Mouse (Mus musculus) forebrain, embryonic 11.5 days (tissue): Measurements from ENCODE around the gene Gm10188. TPM values are rescaled to one million over a fixed set of nuclear protein-coding genes. Genes with fewer than 3 reads are reported as not detected.

Source experiments
- ATAC-seq: fragments of 200-750 bp; cut with Nextera tagmentation; replicated peaks from 2 replicates; pipeline ENCODE4 v1.8.0; 2017; ENCODE audit warnings: moderate TSS enrichment; ENCODE audit not compliant: low FRiP score
- DNase-seq: peaks from one replicate; pipeline ENCODE4 v3.0.0-alpha.2; 2017; ENCODE audit warnings: low spot score
- H3K27ac ChIP-seq: fragments of 300-500 bp; sonication (generic); 2 replicates; pipeline ENCODE4 v1.5.1; 2014; ENCODE audit warnings: low read depth, low read length
- H3K27me3 ChIP-seq: fragments of 300-500 bp; sonication (generic); 2 replicates; pipeline ENCODE4 v1.6.1; 2014; ENCODE audit warnings: mild to moderate bottlenecking, low read length, mixed read lengths; ENCODE audit not compliant: control insufficient read depth, insufficient read depth
- H3K36me3 ChIP-seq: fragments of 300-500 bp; sonication (generic); 2 replicates; pipeline ENCODE4 v1.6.1; 2014; ENCODE audit warnings: mild to moderate bottlenecking, low read length, moderate library complexity, mixed read lengths; ENCODE audit not compliant: control insufficient read depth, insufficient read depth
- H3K4me1 ChIP-seq: fragments of 300-500 bp; sonication (generic); replicated peaks from 2 replicates; pipeline ENCODE4 v1.6.1; 2014; ENCODE audit warnings: low read length, mixed read lengths; ENCODE audit not compliant: control insufficient read depth, insufficient read depth
- H3K4me2 ChIP-seq: fragments of 300-500 bp; sonication (generic); 2 replicates; pipeline ENCODE4 v1.6.1; 2014; ENCODE audit warnings: low read depth, mild to moderate bottlenecking, low read length, moderate library complexity, mixed read lengths; ENCODE audit not compliant: severe bottlenecking
- H3K4me3 ChIP-seq: fragments of 300-500 bp; sonication (generic); 2 replicates; pipeline ENCODE4 v1.5.1; 2014; ENCODE audit warnings: low read depth, low read length
- H3K9ac ChIP-seq: fragments of 300-500 bp; sonication (generic); 2 replicates; pipeline ENCODE4 v1.6.1; 2014; ENCODE audit warnings: low read length
- H3K9me3 ChIP-seq: fragments of 300-500 bp; sonication (generic); 2 replicates; pipeline ENCODE4 v1.6.1; 2016; ENCODE audit warnings: low read length, mixed read lengths; ENCODE audit not compliant: control insufficient read depth
- WGBS: fragments of 180-500 bp; shearing (Covaris S2); extraction: QIAGEN DNeasy Blood & Tissue Kit; methylation state at CpG from one replicate; pipeline ENCODE4 v1.1.7; 2014; 5-methylcytosine and 5-hydroxymethylcytosine counted together
- polyA plus RNA-seq: library from polyadenylated mRNA; unstranded; fragments of >200 nt; fragmentation: Nextera tagmentation; extraction: Ambion mirVana; gene quantifications from 2 replicates; pipeline ENCODE4 v1.2.1, GENCODE M21; 2014

The Gm10188 gene
- not detected in 2 replicates for polyA plus RNA-seq

- no peaks in the 10 kb centered on the region for H3K27me3 ChIP-seq
- DNase-seq (no peak), ATAC-seq (no peak)
- 82% methylated on average over 3 of the region's 3 CpGs for WGBS
- H3K27ac ChIP-seq: no peak within 1 kb of the TSS
- no peak within 1 kb of the TSS for H3K4me3 ChIP-seq
- no peak within 1 kb of the TSS for H3K9ac ChIP-seq
- no peaks in the 10 kb centered on the region for H3K36me3 ChIP-seq
- H3K4me1 ChIP-seq: no peaks in the 10 kb centered on the region; the same call in 1 of the 2 replicates
- H3K9me3 ChIP-seq: no peaks in the 10 kb centered on the region
- no peak within 1 kb of the TSS for H3K4me2 ChIP-seq
Measured at GRCm38 (mm10) chr1:132229667-132230066, at the start of gene Gm10188. Gene Gm10188, minus strand, starts transcription at chr1:132229767.

GRCm38 (mm10) chr1:132277124-132277523, 47.6 kb upstream of the Gm10188 start:
- Histone ChIP-seq H3K36me3 (no peaks in the 10 kb centered on the region), H3K4me1 (peaks cover 9% of the 10 kb centered on the region; the same call in 1 of the 2 replicates), H3K4me2 (no peak overlapping the region), H3K9ac (no peak overlapping the region), H3K9me3 (no peaks in the 10 kb centered on the region), H3K4me3 (no peak overlapping the region), H3K27me3 (no peaks in the 10 kb centered on the region), H3K27ac (no peak overlapping the region)
- no peak for ATAC-seq
- DNase-seq: no peak
- WGBS: 75% methylated on average over 6 of the region's 6 CpGs

DNA sequence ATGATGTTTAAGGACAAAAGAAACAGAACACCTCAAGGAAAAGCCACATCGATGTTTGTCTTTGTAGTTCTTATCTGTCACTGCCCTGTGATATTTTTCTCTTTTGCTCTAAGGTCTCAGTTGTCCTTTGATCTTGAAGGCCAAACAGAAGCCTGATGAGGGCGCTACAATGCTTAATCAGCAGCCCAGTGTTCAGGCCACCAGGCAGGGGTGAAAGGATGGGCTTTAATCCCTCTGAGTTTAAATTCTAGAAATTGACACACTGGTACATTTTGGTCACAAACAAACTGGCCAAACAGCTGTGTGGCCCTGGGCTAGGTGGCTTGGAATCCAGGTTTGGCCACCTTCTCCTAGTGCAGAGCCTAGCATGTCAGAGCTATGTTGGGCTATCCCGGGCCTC, 47.1 kb upstream of the Gm10188 start:
- H3K4me1 ChIP-seq: peaks cover 5% of the 10 kb centered on the region; the same call in 1 of the 2 replicates
- no peaks in the 10 kb centered on the region for H3K36me3 ChIP-seq
- 79% methylated on average over 3 of the region's 3 CpGs for WGBS
- no peak for DNase-seq
- H3K27ac ChIP-seq: no peak overlapping the region
- no peak overlapping the region for H3K4me2 ChIP-seq
- H3K9me3 ChIP-seq: no peaks in the 10 kb centered on the region
- ATAC-seq: no peak
- H3K9ac ChIP-seq: no peak overlapping the region
- no peak overlapping the region for H3K4me3 ChIP-seq
- H3K27me3 ChIP-seq: no peaks in the 10 kb centered on the region

DNA sequence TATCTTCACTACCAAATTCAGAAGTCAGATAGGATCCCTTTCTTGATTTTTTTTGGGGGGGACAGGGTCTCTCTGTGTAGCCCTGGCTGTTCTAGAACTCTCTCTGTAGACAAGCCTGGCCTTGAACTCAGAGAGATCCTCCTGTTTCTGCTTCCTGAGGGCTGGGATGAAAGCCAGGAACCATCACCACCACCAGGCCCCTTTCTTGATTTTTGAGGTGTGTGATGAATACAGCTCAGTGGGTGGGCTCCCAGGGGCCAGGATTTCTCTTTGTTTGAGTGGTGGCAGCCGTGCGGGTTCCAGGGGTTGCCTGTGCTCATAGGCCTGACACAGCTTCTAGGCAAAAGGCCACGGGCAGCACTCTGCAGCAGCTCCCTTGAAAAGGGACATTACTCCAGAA, 41.7 kb upstream of the Gm10188 start:
- Histone ChIP-seq H3K9ac (no peak overlapping the region), H3K4me3 (no peak overlapping the region), H3K36me3 (no peaks in the 10 kb centered on the region), H3K9me3 (no peaks in the 10 kb centered on the region), H3K4me1 (no peaks in the 10 kb centered on the region), H3K27me3 (no peaks in the 10 kb centered on the region), H3K4me2 (no peak overlapping the region), H3K27ac (no peak overlapping the region)
- 74% methylated on average over 3 of the region's 3 CpGs for WGBS
- no peak for DNase-seq
- ATAC-seq: no peak

DNA sequence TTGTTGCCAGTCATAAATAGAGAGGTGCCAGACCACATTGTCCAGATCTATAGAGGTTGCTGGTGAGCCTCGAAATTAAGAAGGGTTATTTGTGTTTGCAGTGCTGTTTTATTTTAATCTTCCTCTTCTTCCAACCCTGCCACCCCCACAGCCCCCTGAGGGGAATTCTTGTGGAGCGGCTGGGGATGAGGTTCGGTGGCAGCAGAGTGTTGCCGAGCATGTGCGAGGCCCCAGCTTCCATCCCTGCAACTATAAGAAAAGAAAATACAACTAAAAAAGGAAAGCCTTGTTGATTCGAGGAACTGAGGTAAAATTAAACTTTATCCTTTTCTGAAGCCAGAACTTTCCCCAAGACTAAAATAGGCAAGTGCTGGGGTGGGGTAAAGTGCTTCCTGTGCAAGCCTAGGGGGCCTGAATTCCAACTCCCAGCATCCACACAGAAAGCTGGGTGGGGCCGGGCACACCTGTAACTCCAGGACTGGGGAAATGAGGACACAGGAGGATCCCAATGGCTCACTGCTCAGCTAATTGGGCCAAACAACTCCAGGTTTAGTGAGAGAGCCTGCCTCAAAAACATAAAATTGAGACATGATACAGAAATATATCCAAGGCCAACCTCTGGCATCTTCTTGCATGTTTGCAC, 39.0 kb upstream of the Gm10188 start:
- H3K4me1 ChIP-seq: no peaks in the 10 kb centered on the region
- WGBS: 56% methylated on average over 7 of the region's 7 CpGs
- no peak overlapping the region for H3K4me2 ChIP-seq
- DNase-seq: no peak
- ATAC-seq: no peak
- H3K36me3 ChIP-seq: no peaks in the 10 kb centered on the region
- no peak overlapping the region for H3K9ac ChIP-seq
- H3K27ac ChIP-seq: no peak overlapping the region
- H3K9me3 ChIP-seq: no peaks in the 10 kb centered on the region
- H3K27me3 ChIP-seq: no peaks in the 10 kb centered on the region
- H3K4me3 ChIP-seq: no peak overlapping the region

GRCm38 (mm10) chr1:132267959-132268358, 38.4 kb upstream of the Gm10188 start:
- no peaks in the 10 kb centered on the region for H3K36me3 ChIP-seq
- no peaks in the 10 kb centered on the region for H3K9me3 ChIP-seq
- H3K4me1 ChIP-seq: no peaks in the 10 kb centered on the region
- no peak for ATAC-seq
- WGBS: 69% methylated on average over 2 of the region's 2 CpGs
- H3K27me3 ChIP-seq: no peaks in the 10 kb centered on the region
- no peak overlapping the region for H3K4me3 ChIP-seq
- H3K27ac ChIP-seq: no peak overlapping the region
- H3K9ac ChIP-seq: no peak overlapping the region
- no peak for DNase-seq
- no peak overlapping the region for H3K4me2 ChIP-seq

GRCm38 (mm10) chr1:132266791-132267557, 37.4 kb upstream of the Gm10188 start:
- Histone ChIP-seq H3K27me3 (no peaks in the 10 kb centered on the region), H3K9me3 (no peaks in the 10 kb centered on the region), H3K36me3 (no peaks in the 10 kb centered on the region), H3K9ac (no peak overlapping the region), H3K4me3 (no peak overlapping the region), H3K4me1 (no peaks in the 10 kb centered on the region), H3K4me2 (no peak overlapping the region), H3K27ac (no peak overlapping the region)
- DNase-seq: no peak
- 67% methylated on average over 8 of the region's 8 CpGs for WGBS
- no peak for ATAC-seq

DNA sequence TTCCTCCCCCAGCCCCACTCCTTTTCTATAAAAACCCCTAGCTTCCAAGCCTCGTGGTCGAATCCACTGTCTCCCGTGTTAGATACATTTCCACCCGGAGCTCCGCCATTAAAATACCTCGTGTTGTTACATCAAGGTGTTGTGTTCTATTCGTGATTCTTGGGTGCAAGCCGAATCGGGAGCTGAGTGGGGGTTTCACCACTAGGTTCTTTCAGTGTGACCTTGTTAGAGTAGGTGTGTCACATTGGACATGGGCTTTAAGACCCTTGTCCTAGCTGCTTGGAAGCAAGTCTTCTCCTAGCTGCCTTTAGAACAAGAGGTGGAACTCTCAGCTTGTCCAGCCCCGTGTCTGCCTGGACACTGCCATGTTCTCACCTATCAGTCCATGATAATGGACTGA, 36.4 kb upstream of the Gm10188 start:
- no peak for ATAC-seq
- Histone ChIP-seq H3K4me1 (no peaks in the 10 kb centered on the region), H3K9me3 (no peaks in the 10 kb centered on the region), H3K27me3 (no peaks in the 10 kb centered on the region), H3K4me3 (no peak overlapping the region), H3K4me2 (no peak overlapping the region), H3K27ac (no peak overlapping the region), H3K36me3 (no peaks in the 10 kb centered on the region), H3K9ac (no peak overlapping the region)
- DNase-seq: no peak
- 92% methylated on average over 10 of the region's 10 CpGs for WGBS
